Mouse (Mus musculus) WW6 (cell line): ENCODE data around the gene Arfgap3.
"Not testable (repeated sequence)": the region's sequence is repeated elsewhere in the genome, so short reads cannot be mapped to it uniquely, and the experiment has no call there.

ENCODE experiments used
- DNase-seq: peaks from one replicate; pipeline ENCODE4 v3.0.0-alpha.2; 2013; ENCODE audit warnings: low read depth, low spot score

Arfgap3 gene

GRCm38 (mm10) chr15:83349954-83350711, at the start of gene Arfgap3:
Arfgap3 (minus strand) TSS chr15:83350247.
- DNase-seq = peak; percentile 69

DNA sequence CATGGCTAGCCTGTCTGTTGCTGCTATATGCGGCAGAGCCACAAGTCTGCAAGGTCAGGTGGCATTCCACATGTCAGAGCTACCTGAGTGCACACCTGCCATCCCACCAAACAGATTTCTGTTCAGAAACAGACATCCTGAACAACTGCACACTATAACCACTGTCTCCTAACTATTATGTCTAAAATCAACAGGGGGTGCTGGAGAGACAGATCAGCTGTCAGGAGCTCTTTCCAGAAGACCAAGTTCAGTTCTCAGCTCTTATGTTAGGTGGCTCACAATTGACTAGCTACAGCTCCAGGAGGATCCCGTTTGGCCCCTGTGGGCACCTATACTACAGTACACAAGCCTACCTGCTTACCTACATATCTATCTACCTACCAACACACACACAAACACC, 42.7 kb upstream of the Arfgap3 start:
- DNase-seq = no peak

DNA sequence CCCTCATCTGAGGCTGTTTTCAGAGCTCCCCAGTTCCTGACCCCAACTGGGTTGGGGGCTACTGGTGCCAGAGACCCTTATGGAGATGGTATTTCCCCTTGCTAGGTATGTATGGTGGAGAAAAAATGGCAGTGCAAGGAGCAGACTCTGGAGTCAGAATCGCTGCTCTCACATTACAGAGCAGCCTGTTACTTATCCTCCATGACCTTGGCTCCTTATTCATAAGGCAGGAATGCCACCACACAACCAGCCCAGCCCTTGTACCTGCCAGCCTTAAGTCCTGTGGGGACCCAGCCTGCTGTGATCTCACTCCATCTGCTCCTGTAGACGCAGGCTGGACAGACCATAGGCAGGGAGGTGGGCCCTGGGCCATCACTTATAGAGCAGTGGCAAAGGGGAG, 37.9 kb upstream of the Arfgap3 start:
- no peak for DNase-seq

DNA sequence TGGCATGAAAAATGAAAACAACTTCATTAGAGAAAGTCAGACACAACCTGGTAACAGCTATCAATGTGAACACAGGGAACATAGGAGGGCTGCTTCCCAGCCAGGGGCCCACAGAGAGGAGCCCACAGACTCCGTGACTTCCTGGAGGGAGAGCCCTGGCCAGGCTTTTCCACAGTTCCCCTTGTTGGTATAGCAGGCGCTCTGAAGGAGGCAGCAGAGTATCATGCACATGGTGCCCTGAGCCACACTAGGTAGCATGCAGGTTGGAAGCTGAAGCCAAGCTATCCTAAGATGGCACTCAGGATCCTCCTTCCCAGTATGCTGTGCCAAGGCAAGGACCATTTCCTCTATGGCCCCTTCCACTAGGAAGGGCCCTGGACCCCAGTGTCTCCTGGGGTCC, 33.6 kb upstream of the Arfgap3 start:
- no peak for DNase-seq

DNA sequence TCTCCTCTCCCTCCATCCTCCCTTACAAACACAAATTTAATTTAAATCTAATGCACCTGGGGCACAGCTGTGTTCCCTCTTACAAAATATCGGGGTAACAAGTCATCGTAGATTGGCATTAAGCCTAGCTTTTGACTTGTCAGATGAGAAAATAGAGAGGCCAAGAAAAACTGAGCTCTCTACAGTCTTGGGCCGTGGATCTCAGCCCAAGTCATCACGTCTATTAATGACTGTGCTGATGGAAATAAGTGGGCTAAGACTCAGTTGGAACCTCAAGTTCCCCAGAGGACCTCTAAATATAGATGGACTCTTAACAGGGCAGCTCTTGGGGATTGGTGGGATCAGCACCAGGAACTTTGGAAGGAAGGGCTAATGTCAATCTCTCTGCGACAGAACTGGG, 33.1 kb upstream of the Arfgap3 start:
- no peak for DNase-seq

GRCm38 (mm10) chr15:83382467-83382866, 32.4 kb upstream of the Arfgap3 start:
- DNase-seq = no peak

- no peak for DNase-seq
These were observed 27.1 kb upstream of the Arfgap3 start for GRCm38 (mm10) chr15:83377153-83377552.

GRCm38 (mm10) chr15:83375136-83375535, 25.1 kb upstream of the Arfgap3 start:
- no peak for DNase-seq

GRCm38 (mm10) chr15:83374076-83374475, 24.0 kb upstream of the Arfgap3 start:
- DNase-seq = no peak

DNA sequence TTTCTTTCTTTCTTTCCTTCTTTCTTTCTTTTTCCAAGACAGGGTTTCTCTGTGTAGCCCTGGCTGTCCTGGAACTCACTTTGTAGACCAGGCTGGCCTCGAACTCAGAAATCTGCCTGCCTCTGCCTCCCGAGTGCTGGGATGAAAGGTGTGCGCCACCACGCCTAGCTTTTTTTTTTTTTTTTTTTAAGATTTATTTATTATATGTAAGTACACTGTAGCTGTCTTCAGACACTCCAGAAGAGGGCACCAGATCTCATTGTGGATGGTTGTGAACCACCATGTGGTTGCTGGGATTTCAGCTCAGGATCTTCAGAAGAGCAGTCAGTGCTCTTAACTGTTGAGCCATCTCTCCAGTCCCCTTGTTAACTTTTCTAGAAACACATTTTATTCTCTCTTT, 18.7 kb upstream of the Arfgap3 start:
- DNase-seq = not testable (repeated sequence)

DNA sequence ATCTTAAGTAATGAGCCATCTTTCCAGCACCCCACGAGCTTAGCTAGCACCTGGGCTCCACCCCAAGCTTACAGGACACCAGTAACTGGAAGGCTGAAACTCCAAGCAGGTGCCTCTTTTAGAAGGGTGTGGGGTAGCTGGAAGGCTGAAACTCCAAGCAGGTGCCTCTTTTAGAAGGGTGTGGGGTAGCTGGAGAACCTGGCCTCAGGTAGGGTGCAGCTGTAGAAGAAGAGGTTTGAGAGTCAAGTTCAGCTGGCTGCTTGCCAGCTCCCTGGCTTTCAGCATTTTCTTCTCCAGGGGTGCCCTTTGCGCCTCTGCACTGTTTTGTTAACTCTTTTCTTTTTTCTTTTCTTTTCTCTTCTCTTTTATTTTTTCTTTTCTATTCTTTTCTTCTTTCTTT, 18.2 kb upstream of the Arfgap3 start:
- DNase-seq = no peak

- DNase-seq = peak; percentile 81
These were observed 17.0 kb upstream of the Arfgap3 start for GRCm38 (mm10) chr15:83366933-83367552.

GRCm38 (mm10) chr15:83365697-83366096, 15.7 kb upstream of the Arfgap3 start:
- no peak for DNase-seq

DNA sequence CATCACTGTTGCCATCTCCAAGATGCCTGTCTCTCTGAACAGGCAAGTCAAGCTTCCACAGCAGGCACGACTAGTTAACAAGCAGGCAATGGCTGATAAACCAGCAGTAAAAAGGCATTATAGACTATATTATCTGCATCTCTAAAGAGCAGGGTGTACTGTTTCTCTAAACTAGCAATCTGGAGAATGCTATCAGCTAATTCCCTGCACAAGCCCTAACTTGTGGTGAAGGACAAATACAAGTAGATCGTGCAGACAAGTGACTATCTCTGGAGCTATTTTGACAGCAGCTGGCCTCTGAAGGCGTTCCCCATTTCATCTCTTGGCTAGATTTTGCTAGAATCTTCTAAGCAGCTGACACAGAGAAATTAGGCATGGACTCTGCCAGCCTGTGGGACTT, 14.1 kb upstream of the Arfgap3 start:
- no peak for DNase-seq

DNA sequence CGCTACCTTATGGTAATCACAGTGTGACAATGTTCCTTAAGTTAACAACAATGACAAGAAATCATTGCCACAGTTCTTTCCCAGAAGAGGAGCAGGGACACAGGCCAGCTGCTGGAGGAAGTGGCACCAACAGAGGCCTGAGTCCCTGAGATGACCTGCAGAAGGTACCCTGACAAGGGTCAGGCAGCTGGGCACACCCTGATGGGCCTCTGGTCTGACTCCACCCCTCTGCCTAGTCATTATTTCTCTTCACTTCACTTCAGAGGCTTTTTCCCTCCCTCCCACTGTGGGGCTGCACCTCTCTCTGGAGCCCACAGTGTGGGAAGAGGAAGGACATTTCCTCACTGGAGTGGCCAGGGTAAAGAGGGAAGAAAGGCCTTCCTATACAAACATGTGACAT, 12.8 kb upstream of the Arfgap3 start:
- not testable (repeated sequence) for DNase-seq

- DNase-seq = not testable (repeated sequence)
These were observed 10.9 kb upstream of the Arfgap3 start for GRCm38 (mm10) chr15:83360899-83361298.

- no peak for DNase-seq
These were observed 10.1 kb upstream of the Arfgap3 start for GRCm38 (mm10) chr15:83360140-83360539.

DNA sequence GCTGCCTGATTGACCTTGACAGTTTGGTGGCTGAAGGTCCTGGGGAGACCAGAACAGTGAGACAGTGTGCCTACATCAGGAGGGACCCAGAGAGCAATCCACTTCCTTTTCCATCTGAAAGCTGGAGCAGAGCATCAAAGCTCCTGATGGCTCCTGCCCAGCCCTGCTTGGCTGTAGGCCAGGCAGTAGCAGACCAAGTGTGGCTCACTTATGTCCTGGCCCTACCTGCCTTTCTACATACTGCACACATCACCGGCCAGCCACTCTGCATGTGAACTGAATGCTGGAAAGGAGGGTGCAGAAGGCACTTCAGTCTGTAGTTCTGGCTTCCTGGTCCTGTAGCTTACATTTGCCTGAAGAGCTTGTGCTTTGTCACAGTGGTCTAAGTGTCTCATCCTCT, 8.4 kb upstream of the Arfgap3 start:
- no peak for DNase-seq

- no peak for DNase-seq
These were observed 1.5 kb upstream of the Arfgap3 start for GRCm38 (mm10) chr15:83351546-83351945.

GRCm38 (mm10) chr15:83350859-83351258, 812 bp upstream of the Arfgap3 start:
- DNase-seq = no peak

DNA sequence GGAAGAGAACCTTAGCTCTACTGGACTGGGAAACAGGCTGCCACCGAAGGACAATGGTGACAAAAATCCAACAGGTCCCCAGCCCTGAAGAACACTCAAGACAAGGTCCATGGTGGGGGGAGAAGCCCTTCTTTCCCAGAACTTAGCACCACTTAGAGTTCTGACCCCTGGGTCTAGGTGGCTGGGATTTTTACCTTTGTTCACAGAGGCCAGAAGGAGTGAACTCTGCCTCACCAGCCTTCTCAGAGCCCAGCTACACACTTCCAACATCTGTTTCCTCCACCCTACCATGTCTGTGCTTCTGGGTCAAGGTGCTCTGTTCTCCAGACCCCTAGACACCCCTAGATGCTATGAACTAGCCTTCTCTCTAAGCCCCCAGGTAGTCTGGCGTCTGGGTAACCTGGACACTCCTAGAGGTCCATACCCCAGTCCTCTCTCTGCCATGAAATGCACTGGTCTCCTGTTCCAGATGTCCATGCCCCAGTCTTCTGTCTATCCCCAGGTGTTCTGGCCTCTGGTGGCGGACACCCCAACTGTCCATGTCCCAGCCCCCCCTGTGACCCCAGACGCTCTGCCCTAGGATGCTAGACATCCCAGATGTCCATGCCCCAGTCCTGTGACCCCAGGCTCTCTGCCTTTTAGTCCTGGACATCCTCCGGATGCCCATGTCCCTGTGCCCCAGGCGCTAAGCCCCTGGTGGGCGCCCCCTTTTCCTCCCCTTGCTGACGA, 658 bp downstream of the Arfgap3 start:
- no peak for DNase-seq

DNA sequence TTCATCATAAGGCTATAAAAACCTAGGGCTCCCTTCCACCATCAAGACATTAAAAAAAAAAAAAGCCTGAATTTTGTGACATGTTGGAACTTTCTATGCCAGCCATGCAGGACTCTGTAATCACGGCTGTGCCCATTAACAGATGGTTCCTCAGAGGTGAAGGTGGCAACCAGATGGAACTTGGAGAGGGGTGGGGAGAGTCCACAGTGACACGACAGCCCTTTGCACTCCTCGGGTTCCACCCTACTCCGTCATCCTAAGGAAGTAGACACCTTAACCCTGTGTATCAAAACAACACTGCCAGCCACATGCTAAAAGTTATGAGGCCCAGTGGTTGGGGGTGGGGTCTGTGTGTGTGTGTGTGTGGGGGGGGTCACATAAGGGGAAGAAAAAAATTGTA, 1.3 kb downstream of the Arfgap3 start:
- DNase-seq = no peak
